Mouse (Mus musculus): ENCODE measurements around the gene Ino80b.

Ino80b gene

GRCm38 (mm10) chr6:83125331-83125730, at the start of gene Ino80b:
Gene Ino80b, minus strand, starts transcription at chr6:83125431.
- no peak for DNase-seq (ENCODE audit: low read depth, low spot score)

- DNase-seq (ENCODE audit: low read depth, low spot score) = no peak
Observed at GRCm38 (mm10) chr6:83172240-83172920, 47.1 kb upstream of the Ino80b start.

GRCm38 (mm10) chr6:83171063-83171462, 45.8 kb upstream of the Ino80b start:
- DNase-seq (ENCODE audit: low read depth, low spot score) = no peak

- no peak for DNase-seq (ENCODE audit: low read depth, low spot score)
Observed at GRCm38 (mm10) chr6:83169872-83170271, 44.6 kb upstream of the Ino80b start.

- DNase-seq (ENCODE audit: low read depth, low spot score) = no peak
Observed at GRCm38 (mm10) chr6:83166243-83166630, 41.0 kb upstream of the Ino80b start.

GRCm38 (mm10) chr6:83165607-83166242, 40.5 kb upstream of the Ino80b start, which contains the start of gene Dctn1:
Gene Dctn1, plus strand, starts transcription at chr6:83165920.
- DNase-seq (ENCODE audit: low read depth, low spot score) = peak; percentile 95

GRCm38 (mm10) chr6:83165026-83165606, 39.9 kb upstream of the Ino80b start:
- no peak for DNase-seq (ENCODE audit: low read depth, low spot score)

GRCm38 (mm10) chr6:83162701-83163100, 37.5 kb upstream of the Ino80b start:
- peak; percentile 81 for DNase-seq (ENCODE audit: low read depth, low spot score)

- no peak for DNase-seq (ENCODE audit: low read depth, low spot score)
Observed at GRCm38 (mm10) chr6:83161921-83162641, 36.9 kb upstream of the Ino80b start.

- DNase-seq (ENCODE audit: low read depth, low spot score) = no peak
Observed at GRCm38 (mm10) chr6:83161442-83161841, 36.2 kb upstream of the Ino80b start.

- DNase-seq (ENCODE audit: low read depth, low spot score) = peak; percentile 72
Observed at GRCm38 (mm10) chr6:83159456-83159855, 34.2 kb upstream of the Ino80b start.

GRCm38 (mm10) chr6:83156259-83156684, 31.0 kb upstream of the Ino80b start, which contains the start of the genes Wdr54 and 1700003E16Rik:
Gene Wdr54, minus strand, starts transcription at chr6:83156397.
Gene 1700003E16Rik, plus strand, starts transcription at chr6:83156404.
- DNase-seq (ENCODE audit: low read depth, low spot score) = peak; percentile 93

- no peak for DNase-seq (ENCODE audit: low read depth, low spot score)
Observed at GRCm38 (mm10) chr6:83155552-83156238, 30.5 kb upstream of the Ino80b start.

- DNase-seq (ENCODE audit: low read depth, low spot score) = no peak
Observed at GRCm38 (mm10) chr6:83153485-83153884, 28.3 kb upstream of the Ino80b start.

- no peak for DNase-seq (ENCODE audit: low read depth, low spot score)
Observed at GRCm38 (mm10) chr6:83153038-83153437, 27.8 kb upstream of the Ino80b start.

- DNase-seq (ENCODE audit: low read depth, low spot score) = no peak
Observed at GRCm38 (mm10) chr6:83151721-83152120, 26.5 kb upstream of the Ino80b start.

- DNase-seq (ENCODE audit: low read depth, low spot score) = no peak
Observed at GRCm38 (mm10) chr6:83147280-83147679, 22.0 kb upstream of the Ino80b start.

- no peak for DNase-seq (ENCODE audit: low read depth, low spot score)
Observed at GRCm38 (mm10) chr6:83145805-83146204, 20.6 kb upstream of the Ino80b start.

- DNase-seq (ENCODE audit: low read depth, low spot score) = no peak
Observed at GRCm38 (mm10) chr6:83145209-83145608, 20.0 kb upstream of the Ino80b start.

GRCm38 (mm10) chr6:83142886-83143285, 17.7 kb upstream of the Ino80b start:
- DNase-seq (ENCODE audit: low read depth, low spot score) = no peak

GRCm38 (mm10) chr6:83142211-83142731, 17.0 kb upstream of the Ino80b start:
- DNase-seq (ENCODE audit: low read depth, low spot score) = no peak

All from mesoderm, embryonic 11.5 days (tissue).